Mouse (Mus musculus) CH12.LX (cell line): ENCODE measurements around the gene Cep41. TPM values are rescaled to one million over a fixed set of nuclear protein-coding genes. Genes with fewer than 3 reads are reported as not detected.

Source experiments
- DNase-seq: peaks from one replicate; pipeline ENCODE4 v3.0.0-alpha.2; 2013; ENCODE audit errors: extremely low read depth
- H3K27ac ChIP-seq: 2 replicates; pipeline ENCODE4 v1.5.1; 2012; ENCODE audit warnings: low read depth, mild to moderate bottlenecking, control low read depth, moderate library complexity; ENCODE audit not compliant: insufficient read depth
- H3K27me3 ChIP-seq: replicated peaks from 2 replicates; pipeline ENCODE3; 2012; ENCODE audit warnings: inconsistent platforms
- H3K36me3 ChIP-seq, 2 experiments: replicated peaks in 1 of 2; 2 replicates each; pipeline versions ENCODE3 to v1.6.1; 2012; ENCODE audit warnings: inconsistent platforms in 1 of 2, low read length in 1 of 2, mild to moderate bottlenecking in 1 of 2, mixed read lengths in 1 of 2, moderate library complexity in 1 of 2; ENCODE audit not compliant: control insufficient read depth in 1 of 2, insufficient read depth in 1 of 2
- H3K4me1 ChIP-seq, 2 experiments: 2 replicates each; pipeline ENCODE4 v1.6.1; 2012; ENCODE audit warnings: inconsistent platforms in 1 of 2, moderate library complexity in 1 of 2; ENCODE audit not compliant: insufficient read depth in 2 of 2, control insufficient read depth in 1 of 2
- H3K4me2 ChIP-seq: 2 replicates; pipeline ENCODE4 v1.6.1; 2012; ENCODE audit warnings: low read depth, mild to moderate bottlenecking, control low read depth; ENCODE audit not compliant: poor library complexity, insufficient read depth, severe bottlenecking
- H3K4me3 ChIP-seq, 3 experiments: fragments of 150-350 bp in 1 of 3; sonication (generic) in 1 of 3; replicated peaks in 1 of 3; 2 replicates each; pipeline versions ENCODE3 to v1.5.1; 2011 to 2012; ENCODE audit warnings: low read depth in 2 of 3, low read length in 2 of 3, mild to moderate bottlenecking in 2 of 3, moderate library complexity in 2 of 3, control low read depth in 1 of 3, improper control_type of control experiment in 1 of 3, inconsistent platforms in 1 of 3, mixed read lengths in 1 of 3; ENCODE audit not compliant: poor library complexity in 1 of 3
- H3K79me2 ChIP-seq: replicated peaks from 2 replicates; pipeline ENCODE4 v1.6.1; 2012; ENCODE audit warnings: mild to moderate bottlenecking, moderate library complexity; ENCODE audit not compliant: control insufficient read depth, poor library complexity, insufficient read depth, severe bottlenecking; ENCODE audit errors: extremely low read depth
- H3K9ac ChIP-seq: 2 replicates; pipeline ENCODE4 v1.6.1; 2012; ENCODE audit warnings: low read depth, mild to moderate bottlenecking, control low read depth, moderate library complexity; ENCODE audit not compliant: insufficient read depth
- H3K9me3 ChIP-seq: replicated peaks from 2 replicates; pipeline ENCODE3; 2012; ENCODE audit warnings: low read length, inconsistent platforms, mixed read lengths
- BHLHE40 ChIP-seq: IDR thresholded peaks from 2 replicates; pipeline ENCODE4 v1.6.1; 2011; ENCODE audit warnings: mild to moderate bottlenecking, low read depth, low read length, improper control_type of control experiment
- E2F4 ChIP-seq: IDR thresholded peaks from 2 replicates; pipeline ENCODE4 v1.6.1; 2011; ENCODE audit warnings: low read depth, low read length, improper control_type of control experiment; ENCODE audit not compliant: insufficient replicate concordance
- ELF1 ChIP-seq: IDR thresholded peaks from 2 replicates; pipeline ENCODE4 v1.6.1; 2014; ENCODE audit warnings: low read depth, mild to moderate bottlenecking, inconsistent platforms, low read length, improper control_type of control experiment
- EP300 ChIP-seq: IDR thresholded peaks from 2 replicates; pipeline ENCODE4 v1.6.1; 2011; ENCODE audit warnings: low read length, improper control_type of control experiment
- ETS1 ChIP-seq: conservative IDR thresholded peaks from 2 replicates; pipeline ENCODE4 v1.6.1; 2012; ENCODE audit warnings: low read depth, mild to moderate bottlenecking, inconsistent platforms, low read length, improper control_type of control experiment, moderate library complexity
- MAX ChIP-seq: IDR thresholded peaks from 2 replicates; pipeline ENCODE4 v1.6.1; 2011; ENCODE audit warnings: low read length, improper control_type of control experiment
- MAZ ChIP-seq: IDR thresholded peaks from 2 replicates; pipeline ENCODE4 v1.6.1; 2012; ENCODE audit warnings: low read depth, mild to moderate bottlenecking, inconsistent platforms, low read length, improper control_type of control experiment, moderate library complexity
- MEF2A ChIP-seq: IDR thresholded peaks from 2 replicates; pipeline ENCODE4 v1.6.1; 2014; ENCODE audit warnings: low read depth, mild to moderate bottlenecking, inconsistent platforms, low read length, improper control_type of control experiment, borderline replicate concordance
- MXI1 ChIP-seq: IDR thresholded peaks from 2 replicates; pipeline ENCODE4 v1.6.1; 2011; ENCODE audit warnings: mild to moderate bottlenecking, low read depth, low read length, improper control_type of control experiment
- MYC ChIP-seq: IDR thresholded peaks from 2 replicates; pipeline ENCODE4 v1.6.1; 2011; ENCODE audit warnings: low read depth, mild to moderate bottlenecking, improper control_type of control experiment, low read length
- POLR2A ChIP-seq: IDR thresholded peaks from 2 replicates; pipeline ENCODE4 v1.6.1; 2011; ENCODE audit warnings: low read depth, mild to moderate bottlenecking, improper control_type of control experiment, low read length
- RAD21 ChIP-seq: IDR thresholded peaks from 2 replicates; pipeline ENCODE4 v1.6.1; 2011; ENCODE audit warnings: low read depth, mild to moderate bottlenecking, low read length, improper control_type of control experiment, moderate library complexity
- RCOR1 ChIP-seq: conservative IDR thresholded peaks from 2 replicates; pipeline ENCODE4 v1.6.1; 2012; ENCODE audit warnings: low read depth, mild to moderate bottlenecking, inconsistent platforms, low read length, improper control_type of control experiment
- SIN3A ChIP-seq: IDR thresholded peaks from 2 replicates; pipeline ENCODE4 v1.6.1; 2012; ENCODE audit warnings: low read length, improper control_type of control experiment, inconsistent platforms
- SMC3 ChIP-seq: IDR thresholded peaks from 2 replicates; pipeline ENCODE4 v1.6.1; 2011; ENCODE audit warnings: low read depth, low read length, improper control_type of control experiment
- USF1 ChIP-seq: IDR thresholded peaks from 2 replicates; pipeline ENCODE4 v1.6.1; 2014; ENCODE audit warnings: low read depth, mild to moderate bottlenecking, inconsistent platforms, low read length, improper control_type of control experiment
- USF2 ChIP-seq: conservative IDR thresholded peaks from 2 replicates; pipeline ENCODE4 v1.6.1; 2011; ENCODE audit warnings: low read depth, low read length, improper control_type of control experiment
- ZMIZ1 ChIP-seq: IDR thresholded peaks from 2 replicates; pipeline ENCODE4 v1.6.1; 2012; ENCODE audit warnings: low read depth, mild to moderate bottlenecking, inconsistent platforms, low read length, improper control_type of control experiment
- dilution Hi-C: fragments of 300-500 bp; cut with MboI; formaldehyde crosslinking; loops from 2 replicates; pipeline ENCODE4 v1.14.3; 2020; ENCODE audit warnings: low sequenced_read_pairs; ENCODE audit not compliant: extremely low pct_unique_long_range_greater_than_20kb, extremely low pct_ligation_motif_present
- in situ Hi-C: fragments of 300-500 bp; cut with MboI; formaldehyde crosslinking; loops from 3 replicates; pipeline ENCODE4 v1.14.3; 2019; ENCODE audit warnings: low sequenced_read_pairs, low pct_ligation_motif_present, low pct_unique_long_range_greater_than_20kb, mixed read lengths
- polyA plus RNA-seq: library from polyadenylated mRNA; unstranded; fragments of >175 nt; gene quantifications from 2 replicates; pipeline ENCODE4 v1.2.1, GENCODE M21; 2012; ENCODE audit warnings: low read depth; ENCODE audit not compliant: insufficient read length
- total RNA-seq, 2 experiments: library from RNA; depleted of rRNA; stranded (reverse); fragments of 300-350 nt in 1 of 2; fragments of >200 nt in 1 of 2; gene quantifications; 2 replicates each; pipeline ENCODE4 v1.2.3; 2012 to 2014

The Cep41 gene
- total and polyA plus RNA-seq, 3 experiments = 4.2 to 11.4 (median 8.7) TPM

DNA sequence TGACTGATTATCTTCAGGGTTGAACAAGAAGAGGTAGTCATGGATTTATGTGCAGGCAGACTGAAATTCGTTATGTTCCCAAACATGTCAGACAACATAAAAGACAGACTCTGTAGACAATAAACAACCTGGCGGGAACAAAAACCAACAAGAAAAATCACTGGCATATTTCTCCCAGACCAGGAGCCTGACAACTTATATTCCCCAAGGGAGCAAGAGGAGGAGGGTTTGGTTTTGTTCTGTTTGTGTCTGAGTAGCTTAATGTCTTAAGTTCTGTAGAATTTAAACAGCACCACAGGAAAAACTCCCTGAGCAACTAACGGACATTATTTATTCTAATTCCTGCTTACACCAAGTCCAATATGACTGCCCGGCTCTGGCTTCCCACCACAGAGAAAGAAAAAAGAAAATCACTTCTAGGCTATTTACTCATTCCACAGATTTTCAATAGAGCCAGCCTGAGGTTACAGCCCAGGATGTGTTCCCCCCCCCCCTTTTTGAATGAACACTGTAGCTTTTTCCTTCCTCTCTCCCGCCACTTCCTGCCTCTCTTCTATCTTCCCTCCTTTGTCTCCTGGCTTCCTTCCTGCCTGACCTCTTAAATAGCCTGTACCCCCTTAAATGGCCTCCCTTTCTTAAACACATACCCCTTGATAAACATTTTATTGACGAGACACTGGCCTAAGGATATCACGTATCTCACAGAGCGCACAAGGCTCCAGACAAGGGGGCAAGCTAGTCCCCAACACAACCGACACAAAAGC is 40.9 kb downstream of the Cep41 start:
- peaks cover 0 to 17% of the 10 kb centered on the region in 2 experiments for H3K36me3 ChIP-seq
- in situ Hi-C loops (no loop called here), dilution Hi-C loops (no loop called here)
- TF ChIP-seq ETS1 (no peak), RCOR1 (no peak), E2F4 (no peak), USF2 (no peak), MAX (no peak), POLR2A (no peak), ELF1 (no peak), MYC (no peak), SIN3A (no peak), RAD21 (no peak), MXI1 (no peak), SMC3 (no peak), MEF2A (no peak), MAZ (no peak), ZMIZ1 (no peak), BHLHE40 (no peak)
- H3K4me1 ChIP-seq = no peaks in the 10 kb centered on the region
- H3K4me2 ChIP-seq = no peak overlapping the region
- no peaks in the 10 kb centered on the region for H3K27me3 ChIP-seq
- no peaks in the 10 kb centered on the region for H3K79me2 ChIP-seq
- DNase-seq = no peak
- no peak overlapping the region for H3K9ac ChIP-seq
- H3K27ac ChIP-seq = no peak overlapping the region
- no peak overlapping the region for H3K4me3 ChIP-seq
- H3K9me3 ChIP-seq = no peaks in the 10 kb centered on the region

DNA sequence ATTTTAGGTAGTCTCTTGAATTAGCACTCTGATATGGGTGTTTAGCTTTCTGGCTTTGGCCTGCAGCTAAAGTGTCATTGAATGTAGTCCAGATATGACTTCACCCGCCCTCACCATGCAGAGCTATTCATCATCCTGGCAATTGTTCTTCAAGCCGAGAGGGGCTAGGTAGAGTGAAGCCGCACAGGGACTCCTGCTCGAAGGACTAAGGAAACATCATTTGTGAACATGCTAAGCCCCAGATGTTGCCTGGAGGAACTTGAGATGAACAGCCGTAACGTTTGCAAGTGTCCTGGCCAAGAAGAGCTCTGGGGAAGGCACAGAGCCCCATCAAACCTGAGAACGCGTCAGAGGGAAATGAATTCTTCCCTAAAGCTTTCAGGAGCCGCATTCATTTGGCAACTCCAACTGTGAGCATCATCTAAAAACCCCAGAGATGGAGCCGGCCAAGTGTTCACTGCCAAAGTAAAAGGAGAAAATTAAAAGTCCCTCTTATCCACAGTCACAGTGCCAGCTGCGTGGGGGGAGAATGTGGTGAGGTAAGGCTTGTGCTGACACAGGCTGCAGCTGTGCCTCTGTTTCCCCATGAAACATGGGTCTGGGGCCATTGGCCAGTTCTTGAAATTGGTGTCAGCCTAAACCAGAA is 43.8 kb downstream of the Cep41 start:
- in situ Hi-C loops = no loop called here
- DNase-seq = no peak
- Histone ChIP-seq H3K9ac (no peak overlapping the region), H3K36me3 (no peaks in the 10 kb centered on the region), H3K4me2 (no peak overlapping the region), H3K4me1 (no peaks in the 10 kb centered on the region), H3K27me3 (no peaks in the 10 kb centered on the region), H3K4me3 (no peak overlapping the region), H3K9me3 (no peaks in the 10 kb centered on the region), H3K27ac (no peak overlapping the region), H3K79me2 (no peaks in the 10 kb centered on the region)
- dilution Hi-C loops = no loop called here
- no peak for TF ChIP-seq USF1
- TF ChIP-seq EP300 = no peak
